Mouse (Mus musculus) megakaryocyte, embryonic 14.5 days (primary cell): ENCODE results near the gene Vmn1r221. TPM values are rescaled to one million over a fixed set of nuclear protein-coding genes. Genes with fewer than 3 reads are reported as not detected.
"Not testable (repeated sequence)": the region's sequence is repeated elsewhere in the genome, so short reads cannot be mapped to it uniquely, and the experiment has no call there.

Experiments used
- H3K27me3 ChIP-seq: replicated peaks from 2 replicates; pipeline ENCODE3; 2012; ENCODE audit warnings: inconsistent platforms
- H3K36me3 ChIP-seq: replicated peaks from 2 replicates; pipeline ENCODE3; 2012; ENCODE audit warnings: low read length, inconsistent platforms, mixed read lengths
- H3K4me1 ChIP-seq: 2 replicates; pipeline ENCODE4 v1.6.1; 2012; ENCODE audit warnings: inconsistent platforms
- H3K4me3 ChIP-seq: replicated peaks from 2 replicates; pipeline ENCODE3; 2012; ENCODE audit warnings: moderate library complexity, mild to moderate bottlenecking, inconsistent platforms
- H3K9me3 ChIP-seq: 2 replicates; pipeline ENCODE4 v1.6.1; 2012; ENCODE audit warnings: inconsistent platforms
- FLI1 ChIP-seq: IDR thresholded peaks from 2 replicates; pipeline ENCODE4 v1.6.1; 2012; ENCODE audit warnings: low read length, inconsistent platforms, mixed read lengths
- GATA1 ChIP-seq: IDR thresholded peaks from 3 replicates; pipeline ENCODE4 v1.6.1; 2012; ENCODE audit warnings: mixed read lengths, low read length, inconsistent platforms, borderline replicate concordance
- polyA plus RNA-seq: library from polyadenylated mRNA; stranded (reverse); fragments of >175 nt; gene quantifications from 2 replicates; pipeline ENCODE4 v1.2.3, GENCODE M21; 2012; ENCODE audit warnings: low replicate concordance; ENCODE audit not compliant: insufficient read depth

Vmn1r221 gene
- not detected in 2 replicates for polyA plus RNA-seq

- not testable (repeated sequence) for H3K27me3 ChIP-seq, H3K9me3 ChIP-seq, H3K4me3 ChIP-seq, H3K36me3 ChIP-seq, H3K4me1 ChIP-seq
Observed at GRCm38 (mm10) chr13:23213827-23214226, at the start of gene Vmn1r221. TSS of gene Vmn1r221 (plus strand) at chr13:23214127.

GRCm38 (mm10) chr13:23166471-23166870 is 47.5 kb upstream of the Vmn1r221 start:
- not testable (repeated sequence) for H3K9me3 ChIP-seq, H3K36me3 ChIP-seq, H3K4me3 ChIP-seq, H3K4me1 ChIP-seq, H3K27me3 ChIP-seq

GRCm38 (mm10) chr13:23187875-23188274 is 26.1 kb upstream of the Vmn1r221 start, which contains the start of gene Vmn1r220:
TSS of gene Vmn1r220 (minus strand) at chr13:23187975.
- H3K36me3 ChIP-seq = no peaks in the 10 kb centered on the region
- no peaks in the 10 kb centered on the region for H3K27me3 ChIP-seq
- no peak within 1 kb of the TSS for H3K4me3 ChIP-seq
- H3K4me1 ChIP-seq = no peaks in the 10 kb centered on the region
- no peaks in the 10 kb centered on the region for H3K9me3 ChIP-seq
- TF ChIP-seq GATA1 (no peak), FLI1 (no peak)

GRCm38 (mm10) chr13:23203885-23204284 is 10.0 kb upstream of the Vmn1r221 start:
- H3K27me3 ChIP-seq, H3K36me3 ChIP-seq, H3K4me1 ChIP-seq: not testable (repeated sequence)

GRCm38 (mm10) chr13:23235847-23236246 is 21.9 kb downstream of the Vmn1r221 start, which contains the start of gene Vmn1r222:
TSS of gene Vmn1r222 (minus strand) at chr13:23235947.
- not testable (repeated sequence) for H3K9me3 ChIP-seq, H3K4me3 ChIP-seq, H3K36me3 ChIP-seq, H3K27me3 ChIP-seq, H3K4me1 ChIP-seq

More at GRCm38 (mm10) chr13:23203885-23204284, 10.0 kb upstream of the Vmn1r221 start:
- H3K9me3 ChIP-seq, H3K4me3 ChIP-seq: not testable (repeated sequence)

GRCm38 (mm10) chr13:23246834-23247233 is 32.9 kb downstream of the Vmn1r221 start, which contains the start of gene Vmn1r223:
TSS of gene Vmn1r223 (plus strand) at chr13:23247134.
- not testable (repeated sequence) for H3K36me3 ChIP-seq, H3K4me3 ChIP-seq, H3K4me1 ChIP-seq, H3K27me3 ChIP-seq, H3K9me3 ChIP-seq

GRCm38 (mm10) chr13:23258546-23259048 is 44.7 kb downstream of the Vmn1r221 start:
- peaks cover 7% of the 10 kb centered on the region; the same call in 1 of the 2 replicates for H3K9me3 ChIP-seq
- no peak for TF ChIP-seq FLI1
- no peak for TF ChIP-seq GATA1

GRCm38 (mm10) chr13:23268606-23269005 is 54.7 kb downstream of the Vmn1r221 start:
- H3K36me3 ChIP-seq, H3K9me3 ChIP-seq, H3K4me1 ChIP-seq, H3K27me3 ChIP-seq, H3K4me3 ChIP-seq: not testable (repeated sequence)

More at GRCm38 (mm10) chr13:23258546-23259048, 44.7 kb downstream of the Vmn1r221 start:
- Histone ChIP-seq H3K36me3 (no peaks in the 10 kb centered on the region), H3K4me3 (peak overlapping the region; percentile 5), H3K27me3 (no peaks in the 10 kb centered on the region), H3K4me1 (no peaks in the 10 kb centered on the region)

GRCm38 (mm10) chr13:23269127-23269526 is 55.2 kb downstream of the Vmn1r221 start:
- not testable (repeated sequence) for H3K4me3 ChIP-seq, H3K4me1 ChIP-seq, H3K9me3 ChIP-seq, H3K27me3 ChIP-seq, H3K36me3 ChIP-seq

- Histone ChIP-seq H3K36me3 (no peaks in the 10 kb centered on the region), H3K4me3 (no peak overlapping the region), H3K27me3 (peaks cover 8% of the 10 kb centered on the region), H3K4me1 (peaks cover 7% of the 10 kb centered on the region), H3K9me3 (peaks cover 4% of the 10 kb centered on the region; the same call in 1 of the 2 replicates)
- TF ChIP-seq FLI1 (no peak), GATA1 (no peak)
Observed at GRCm38 (mm10) chr13:23269681-23270080, 55.8 kb downstream of the Vmn1r221 start.

GRCm38 (mm10) chr13:23270321-23271101 is 56.6 kb downstream of the Vmn1r221 start:
- Histone ChIP-seq H3K27me3 (peaks cover 8% of the 10 kb centered on the region), H3K9me3 (peaks cover 4% of the 10 kb centered on the region; the same call in 1 of the 2 replicates), H3K4me3 (peak overlapping the region; percentile 84), H3K4me1 (peaks cover 7% of the 10 kb centered on the region), H3K36me3 (no peaks in the 10 kb centered on the region)
- TF ChIP-seq FLI1 (no peak), GATA1 (no peak)

Other genes starting within 250 kb of the Vmn1r221 start
- not detected in 2 replicates for gene Vmn1r213, start 206.5 kb upstream of the Vmn1r221 start, polyA plus RNA-seq
- gene Vmn1r214, start 183.7 kb upstream of the Vmn1r221 start, polyA plus RNA-seq = not detected in 2 replicates
- 5.8 TPM in 1 of 2 replicates, not detected in the other for gene Vmn1r215, start 146.1 kb upstream of the Vmn1r221 start, polyA plus RNA-seq
- gene Vmn1r217, start 95.9 kb upstream of the Vmn1r221 start, polyA plus RNA-seq = not detected in 2 replicates
- not detected in 2 replicates for gene Vmn1r218, start 81.0 kb upstream of the Vmn1r221 start, polyA plus RNA-seq
- gene Vmn1r219, start 54.8 kb upstream of the Vmn1r221 start, polyA plus RNA-seq = 0.07 TPM in 1 of 2 replicates, not detected in the other
- gene Vmn1r220, start 26.2 kb upstream of the Vmn1r221 start, polyA plus RNA-seq = not detected in 2 replicates
- gene Vmn1r222, start 21.8 kb downstream of the Vmn1r221 start, polyA plus RNA-seq = not detected in 2 replicates
- not detected in 2 replicates for gene Vmn1r223, start 33.0 kb downstream of the Vmn1r221 start, polyA plus RNA-seq
- 0.07 TPM in 1 of 2 replicates, not detected in the other for gene Zfp322a, start 155.1 kb downstream of the Vmn1r221 start, polyA plus RNA-seq
- 1.6 and 7.8 TPM in 2 replicates for gene Abt1, start 209.7 kb downstream of the Vmn1r221 start, polyA plus RNA-seq